Mouse (Mus musculus) intestine, embryonic 14.5 days (tissue): ENCODE results near the gene Traf2. TPM values are rescaled to one million over a fixed set of nuclear protein-coding genes. Genes with fewer than 3 reads are reported as not detected.

Experiments
- ATAC-seq: fragments of 200-750 bp; cut with Nextera tagmentation; replicated peaks from 2 replicates; pipeline ENCODE4 v1.8.0; 2017; ENCODE audit warnings: low read depth, moderate number of reproducible peaks, moderate TSS enrichment, moderate library complexity; ENCODE audit not compliant: low FRiP score, low TSS enrichment
- DNase-seq: peaks from one replicate; pipeline ENCODE4 v3.0.0-alpha.2; 2018; ENCODE audit warnings: low spot score
- H3K27ac ChIP-seq: fragments of 300-500 bp; sonication (generic); 2 replicates; pipeline ENCODE4 v1.5.1; 2014; ENCODE audit warnings: low read depth, mild to moderate bottlenecking, control low read depth
- H3K27me3 ChIP-seq: fragments of 300-500 bp; sonication (generic); replicated peaks from 2 replicates; pipeline ENCODE4 v1.6.1; 2014; ENCODE audit warnings: low read length, control low read depth; ENCODE audit not compliant: control insufficient read depth, insufficient read depth
- H3K36me3 ChIP-seq: fragments of 300-500 bp; sonication (generic); 2 replicates; pipeline ENCODE4 v1.6.1; 2014; ENCODE audit warnings: low read length, control low read depth; ENCODE audit not compliant: control insufficient read depth, insufficient read depth
- H3K4me1 ChIP-seq: fragments of 300-500 bp; sonication (generic); replicated peaks from 2 replicates; pipeline ENCODE4 v1.6.1; 2014; ENCODE audit warnings: low read length, control low read depth, mixed read lengths; ENCODE audit not compliant: control insufficient read depth, insufficient read depth
- H3K4me2 ChIP-seq: fragments of 300-500 bp; sonication (generic); 2 replicates; pipeline ENCODE4 v1.6.1; 2014; ENCODE audit warnings: low read length
- H3K4me3 ChIP-seq: fragments of 300-500 bp; sonication (generic); 2 replicates; pipeline ENCODE4 v1.5.1; 2014; ENCODE audit warnings: low read depth, low read length, control low read depth, mixed read lengths
- H3K9ac ChIP-seq: fragments of 300-500 bp; sonication (generic); 2 replicates; pipeline ENCODE4 v1.6.1; 2014; ENCODE audit warnings: mild to moderate bottlenecking, low read length
- H3K9me3 ChIP-seq: fragments of 300-500 bp; sonication (generic); 2 replicates; pipeline ENCODE4 v1.6.1; 2016; ENCODE audit warnings: low read length, control low read depth; ENCODE audit not compliant: control insufficient read depth
- WGBS: fragments of 180-500 bp; shearing (Covaris S2); extraction: QIAGEN DNeasy Blood & Tissue Kit; methylation state at CpG from one replicate; pipeline ENCODE4 v1.1.7; 2014; 5-methylcytosine and 5-hydroxymethylcytosine counted together
- polyA plus RNA-seq: library from polyadenylated mRNA; unstranded; fragments of >200 nt; fragmentation: Nextera tagmentation; extraction: Ambion mirVana; gene quantifications from 2 replicates; pipeline ENCODE4 v1.2.1, GENCODE M21; 2014

Traf2 gene
- polyA plus RNA-seq, 1 experiment from 2014 or later: 32.0 TPM

GRCm38 (mm10) chr2:25582466-25583119 lies 35.9 kb upstream of the Traf2 start:
- H3K4me1 ChIP-seq: peaks cover 39% of the 10 kb centered on the region
- H3K36me3 ChIP-seq: peaks cover 43% of the 10 kb centered on the region
- no peak overlapping the region for H3K27ac ChIP-seq
- ATAC-seq: peak; percentile 9; the same call in 1 of the 2 replicates
- no peak overlapping the region for H3K4me3 ChIP-seq
- H3K4me2 ChIP-seq: no peak overlapping the region
- no peak overlapping the region for H3K9ac ChIP-seq
- 43% methylated on average over 12 of the region's 12 CpGs for WGBS
- no peak for DNase-seq
- H3K9me3 ChIP-seq: no peaks in the 10 kb centered on the region
- peaks cover 34% of the 10 kb centered on the region for H3K27me3 ChIP-seq

GRCm38 (mm10) chr2:25581901-25582301 lies 35.2 kb upstream of the Traf2 start:
- Histone ChIP-seq H3K4me1 (peaks cover 44% of the 10 kb centered on the region), H3K4me2 (peak overlapping the region; percentile 56), H3K9ac (no peak overlapping the region), H3K36me3 (peaks cover 36% of the 10 kb centered on the region), H3K9me3 (no peaks in the 10 kb centered on the region), H3K4me3 (no peak overlapping the region), H3K27me3 (peaks cover 41% of the 10 kb centered on the region), H3K27ac (no peak overlapping the region)
- DNase-seq: no peak
- no peak for ATAC-seq
- WGBS: 28% methylated on average over 6 of the region's 6 CpGs

GRCm38 (mm10) chr2:25581294-25581864 lies 34.6 kb upstream of the Traf2 start, which contains the start of gene Ajm1:
Gene Ajm1 (minus strand): TSS chr2:25581757.
- Histone ChIP-seq H3K4me1 (peaks cover 44% of the 10 kb centered on the region), H3K4me2 (peak within 1 kb of the TSS; percentile 56), H3K36me3 (peaks cover 31% of the 10 kb centered on the region), H3K9ac (no peak within 1 kb of the TSS), H3K27ac (no peak within 1 kb of the TSS), H3K4me3 (peak within 1 kb of the TSS; percentile 31), H3K27me3 (peaks cover 46% of the 10 kb centered on the region), H3K9me3 (no peaks in the 10 kb centered on the region)
- DNase-seq (peak; percentile 76), ATAC-seq (peak; percentile 59)
- 5% methylated on average over 19 of the region's 19 CpGs for WGBS

- 45% methylated on average over 6 of the region's 6 CpGs for WGBS
- peaks cover 26% of the 10 kb centered on the region for H3K36me3 ChIP-seq
- no peaks in the 10 kb centered on the region for H3K9me3 ChIP-seq
- no peak overlapping the region for H3K4me3 ChIP-seq
- DNase-seq (no peak), ATAC-seq (no peak)
- peaks cover 50% of the 10 kb centered on the region for H3K27me3 ChIP-seq
- peaks cover 47% of the 10 kb centered on the region for H3K4me1 ChIP-seq
- H3K4me2 ChIP-seq: peak overlapping the region; percentile 6; the same call in 1 of the 2 replicates
- no peak overlapping the region for H3K27ac ChIP-seq
- H3K9ac ChIP-seq: no peak overlapping the region
Observed at GRCm38 (mm10) chr2:25580621-25581101, 33.9 kb upstream of the Traf2 start.

- ATAC-seq (no peak), DNase-seq (peak; percentile 75)
- Histone ChIP-seq H3K4me3 (peak overlapping the region; percentile 24), H3K9ac (no peak overlapping the region), H3K36me3 (peaks cover 19% of the 10 kb centered on the region), H3K4me1 (peaks cover 51% of the 10 kb centered on the region), H3K27me3 (peaks cover 50% of the 10 kb centered on the region), H3K27ac (no peak overlapping the region), H3K4me2 (peak overlapping the region; percentile 41), H3K9me3 (no peaks in the 10 kb centered on the region)
- 8% methylated on average over 27 of the region's 27 CpGs for WGBS
Observed at GRCm38 (mm10) chr2:25579737-25580460, 33.2 kb upstream of the Traf2 start.

GRCm38 (mm10) chr2:25578796-25579736 lies 32.3 kb upstream of the Traf2 start:
- H3K4me1 ChIP-seq: peaks cover 52% of the 10 kb centered on the region
- H3K9ac ChIP-seq: no peak overlapping the region
- peak; percentile 75 for DNase-seq

GRCm38 (mm10) chr2:25577951-25578795 lies 31.4 kb upstream of the Traf2 start:
- ATAC-seq: no peak
- peak overlapping the region; percentile 35 for H3K4me2 ChIP-seq
- H3K9ac ChIP-seq: no peak overlapping the region
- H3K27ac ChIP-seq: no peak overlapping the region
- H3K36me3 ChIP-seq: peaks cover 3% of the 10 kb centered on the region; the same call in 1 of the 2 replicates
- no peaks in the 10 kb centered on the region for H3K9me3 ChIP-seq
- peaks cover 59% of the 10 kb centered on the region for H3K4me1 ChIP-seq
- peaks cover 50% of the 10 kb centered on the region for H3K27me3 ChIP-seq
- peak overlapping the region; percentile 24 for H3K4me3 ChIP-seq
- peak; percentile 72 for DNase-seq
- 6% methylated on average over 75 of the region's 75 CpGs for WGBS

More at GRCm38 (mm10) chr2:25578796-25579736, 32.3 kb upstream of the Traf2 start:
- peak overlapping the region; percentile 41 for H3K4me2 ChIP-seq
- peaks cover 50% of the 10 kb centered on the region for H3K27me3 ChIP-seq
- peaks cover 12% of the 10 kb centered on the region; the same call in 1 of the 2 replicates for H3K36me3 ChIP-seq
- no peaks in the 10 kb centered on the region for H3K9me3 ChIP-seq
- 6% methylated on average over 77 of the region's 77 CpGs for WGBS
- H3K27ac ChIP-seq: no peak overlapping the region
- no peak for ATAC-seq
- peak overlapping the region; percentile 24 for H3K4me3 ChIP-seq
